Mouse (Mus musculus): ENCODE results near the gene Taf11. TPM values are rescaled to one million over a fixed set of nuclear protein-coding genes. Genes with fewer than 3 reads are reported as not detected.

Gene Taf11
- polyA plus RNA-seq, 1 experiment: 30.4 TPM

- Histone ChIP-seq H3K4me1 (ENCODE audit: control insufficient read depth, insufficient read depth, low read length) (peaks cover 16% of the 10 kb centered on the region), H3K4me3 (ENCODE audit: control insufficient read depth, low read depth, low read length) (peak overlapping the region; percentile 97), H3K27ac (ENCODE audit: control insufficient read depth, insufficient read depth, low read depth, low read length) (peak overlapping the region; percentile 70), H3K36me3 (ENCODE audit: control insufficient read depth, insufficient read depth, low read length) (peaks cover 2% of the 10 kb centered on the region), H3K27me3 (ENCODE audit: control insufficient read depth, insufficient read depth, low read length) (no peaks in the 10 kb centered on the region)
- TF ChIP-seq CTCF (IDR thresholded peaks at IDR 0.05; ENCODE audit: control insufficient read depth, insufficient read depth, insufficient replicate concordance, low read depth, low read length) (no peak), POLR2A (IDR thresholded peaks at IDR 0.05; ENCODE audit: control insufficient read depth, low read depth, low read length) (peak; percentile 77)
Observed at GRCm38 (mm10) chr17:27907512-27908205, 2.0 kb downstream of the Taf11 start.

- no peak overlapping the region for H3K4me3 ChIP-seq (ENCODE audit: control insufficient read depth, low read depth, low read length)
- no peaks in the 10 kb centered on the region for H3K4me1 ChIP-seq (ENCODE audit: control insufficient read depth, insufficient read depth, low read length)
- peak; percentile 16; the same call in 1 of the 2 replicates for TF ChIP-seq CTCF (IDR thresholded peaks at IDR 0.05; ENCODE audit: control insufficient read depth, insufficient read depth, insufficient replicate concordance, low read depth, low read length)
- TF ChIP-seq POLR2A (IDR thresholded peaks at IDR 0.05; ENCODE audit: control insufficient read depth, low read depth, low read length): no peak
Observed at GRCm38 (mm10) chr17:27886499-27887210, 23.0 kb downstream of the Taf11 start.

GRCm38 (mm10) chr17:27883994-27884393 is 25.6 kb downstream of the Taf11 start:
- H3K27ac ChIP-seq (ENCODE audit: control insufficient read depth, insufficient read depth, low read depth, low read length): no peak overlapping the region
- H3K4me3 ChIP-seq (ENCODE audit: control insufficient read depth, low read depth, low read length): no peak overlapping the region
- TF ChIP-seq POLR2A (IDR thresholded peaks at IDR 0.05; ENCODE audit: control insufficient read depth, low read depth, low read length) (no peak), CTCF (IDR thresholded peaks at IDR 0.05; ENCODE audit: control insufficient read depth, insufficient read depth, insufficient replicate concordance, low read depth, low read length) (no peak)
- no peaks in the 10 kb centered on the region for H3K27me3 ChIP-seq (ENCODE audit: control insufficient read depth, insufficient read depth, low read length)
- H3K4me1 ChIP-seq (ENCODE audit: control insufficient read depth, insufficient read depth, low read length): no peaks in the 10 kb centered on the region; the same call in 1 of the 2 replicates
- no peaks in the 10 kb centered on the region for H3K36me3 ChIP-seq (ENCODE audit: control insufficient read depth, insufficient read depth, low read length)

More at GRCm38 (mm10) chr17:27886499-27887210, 23.0 kb downstream of the Taf11 start:
- Histone ChIP-seq H3K27ac (ENCODE audit: control insufficient read depth, insufficient read depth, low read depth, low read length) (no peak overlapping the region), H3K27me3 (ENCODE audit: control insufficient read depth, insufficient read depth, low read length) (no peaks in the 10 kb centered on the region), H3K36me3 (ENCODE audit: control insufficient read depth, insufficient read depth, low read length) (no peaks in the 10 kb centered on the region)

GRCm38 (mm10) chr17:27883129-27883528 is 26.5 kb downstream of the Taf11 start:
- Histone ChIP-seq H3K36me3 (ENCODE audit: control insufficient read depth, insufficient read depth, low read length) (no peaks in the 10 kb centered on the region), H3K4me3 (ENCODE audit: control insufficient read depth, low read depth, low read length) (no peak overlapping the region), H3K27ac (ENCODE audit: control insufficient read depth, insufficient read depth, low read depth, low read length) (no peak overlapping the region)

GRCm38 (mm10) chr17:27881518-27881917 is 28.1 kb downstream of the Taf11 start:
- no peak for TF ChIP-seq POLR2A (IDR thresholded peaks at IDR 0.05; ENCODE audit: control insufficient read depth, low read depth, low read length)
- no peak for TF ChIP-seq CTCF (IDR thresholded peaks at IDR 0.05; ENCODE audit: control insufficient read depth, insufficient read depth, insufficient replicate concordance, low read depth, low read length)
- H3K36me3 ChIP-seq (ENCODE audit: control insufficient read depth, insufficient read depth, low read length): no peaks in the 10 kb centered on the region
- H3K27ac ChIP-seq (ENCODE audit: control insufficient read depth, insufficient read depth, low read depth, low read length): no peak overlapping the region
- H3K27me3 ChIP-seq (ENCODE audit: control insufficient read depth, insufficient read depth, low read length): no peaks in the 10 kb centered on the region
- no peak overlapping the region for H3K4me3 ChIP-seq (ENCODE audit: control insufficient read depth, low read depth, low read length)
- no peaks in the 10 kb centered on the region; the same call in 1 of the 2 replicates for H3K4me1 ChIP-seq (ENCODE audit: control insufficient read depth, insufficient read depth, low read length)

More at GRCm38 (mm10) chr17:27883129-27883528, 26.5 kb downstream of the Taf11 start:
- Histone ChIP-seq H3K27me3 (ENCODE audit: control insufficient read depth, insufficient read depth, low read length) (no peaks in the 10 kb centered on the region), H3K4me1 (ENCODE audit: control insufficient read depth, insufficient read depth, low read length) (no peaks in the 10 kb centered on the region; the same call in 1 of the 2 replicates)
- TF ChIP-seq POLR2A (IDR thresholded peaks at IDR 0.05; ENCODE audit: control insufficient read depth, low read depth, low read length): no peak
- no peak for TF ChIP-seq CTCF (IDR thresholded peaks at IDR 0.05; ENCODE audit: control insufficient read depth, insufficient read depth, insufficient replicate concordance, low read depth, low read length)

- Histone ChIP-seq H3K4me1 (ENCODE audit: control insufficient read depth, insufficient read depth, low read length) (peaks cover 2% of the 10 kb centered on the region), H3K27me3 (ENCODE audit: control insufficient read depth, insufficient read depth, low read length) (no peaks in the 10 kb centered on the region), H3K4me3 (ENCODE audit: control insufficient read depth, low read depth, low read length) (no peak overlapping the region), H3K36me3 (ENCODE audit: control insufficient read depth, insufficient read depth, low read length) (no peaks in the 10 kb centered on the region), H3K27ac (ENCODE audit: control insufficient read depth, insufficient read depth, low read depth, low read length) (no peak overlapping the region)
- TF ChIP-seq POLR2A (IDR thresholded peaks at IDR 0.05; ENCODE audit: control insufficient read depth, low read depth, low read length) (no peak), CTCF (IDR thresholded peaks at IDR 0.05; ENCODE audit: control insufficient read depth, insufficient read depth, insufficient replicate concordance, low read depth, low read length) (no peak)
Observed at GRCm38 (mm10) chr17:27874510-27874909, 35.1 kb downstream of the Taf11 start.

- peaks cover 2% of the 10 kb centered on the region for H3K4me1 ChIP-seq (ENCODE audit: control insufficient read depth, insufficient read depth, low read length)
- H3K27me3 ChIP-seq (ENCODE audit: control insufficient read depth, insufficient read depth, low read length): no peaks in the 10 kb centered on the region
- no peak for TF ChIP-seq POLR2A (IDR thresholded peaks at IDR 0.05; ENCODE audit: control insufficient read depth, low read depth, low read length)
- no peaks in the 10 kb centered on the region for H3K36me3 ChIP-seq (ENCODE audit: control insufficient read depth, insufficient read depth, low read length)
- peak overlapping the region; percentile 13 for H3K4me3 ChIP-seq (ENCODE audit: control insufficient read depth, low read depth, low read length)
- no peak overlapping the region for H3K27ac ChIP-seq (ENCODE audit: control insufficient read depth, insufficient read depth, low read depth, low read length)
Observed at GRCm38 (mm10) chr17:27873583-27873982, 36.1 kb downstream of the Taf11 start.
